Mouse (Mus musculus) hindbrain, embryonic 13.5 days (tissue): ENCODE results near the gene Tnik. TPM values are rescaled to one million over a fixed set of nuclear protein-coding genes. Genes with fewer than 3 reads are reported as not detected.
A peak's percentile ranks its signal among the peaks of the same experiment; 100 is the strongest.

Experiments
- ATAC-seq: fragments of 200-750 bp; cut with Nextera tagmentation; 2 replicates; pipeline ENCODE4 v1.8.0; 2017; ENCODE audit warnings: moderate TSS enrichment; ENCODE audit not compliant: low FRiP score
- H3K27ac ChIP-seq: fragments of 300-500 bp; sonication (generic); 2 replicates; pipeline ENCODE4 v1.5.1; 2015; ENCODE audit warnings: inconsistent platforms, mild to moderate bottlenecking, moderate library complexity
- H3K27me3 ChIP-seq: fragments of 300-500 bp; sonication (generic); 2 replicates; pipeline ENCODE4 v1.6.1; 2015; ENCODE audit warnings: mild to moderate bottlenecking, inconsistent platforms
- H3K36me3 ChIP-seq: fragments of 300-500 bp; sonication (generic); 2 replicates; pipeline ENCODE4 v1.6.1; 2015; ENCODE audit warnings: mild to moderate bottlenecking, inconsistent platforms
- H3K4me1 ChIP-seq: fragments of 300-500 bp; sonication (generic); replicated peaks from 2 replicates; pipeline ENCODE4 v1.6.1; 2015; ENCODE audit warnings: inconsistent platforms
- H3K4me2 ChIP-seq: fragments of 300-500 bp; sonication (generic); 2 replicates; pipeline ENCODE4 v1.6.1; 2015; ENCODE audit warnings: inconsistent platforms, mild to moderate bottlenecking, moderate library complexity
- H3K4me3 ChIP-seq: fragments of 300-500 bp; sonication (generic); 2 replicates; pipeline ENCODE4 v1.5.1; 2015; ENCODE audit warnings: mild to moderate bottlenecking, inconsistent platforms
- H3K9ac ChIP-seq: fragments of 300-500 bp; sonication (generic); 2 replicates; pipeline ENCODE4 v1.6.1; 2015; ENCODE audit warnings: mild to moderate bottlenecking, inconsistent platforms
- H3K9me3 ChIP-seq: fragments of 300-500 bp; sonication (generic); 2 replicates; pipeline ENCODE4 v1.6.1; 2016; ENCODE audit warnings: inconsistent platforms
- WGBS: fragments of 180-500 bp; shearing (Covaris S2); methylation state at CpG from one replicate; pipeline ENCODE4 v1.1.7; 2015; 5-methylcytosine and 5-hydroxymethylcytosine counted together
- polyA plus RNA-seq: library from polyadenylated mRNA; unstranded; fragments of >200 nt; fragmentation: Nextera tagmentation; extraction: Ambion mirVana; gene quantifications from 2 replicates; pipeline ENCODE4 v1.2.1, GENCODE M21; 2015

Gene Tnik
- polyA plus RNA-seq, 1 experiment from 2014 or later = 73.6 TPM

- ATAC-seq = no peak
- no peak overlapping the region for H3K4me3 ChIP-seq
- peaks cover 48% of the 10 kb centered on the region for H3K36me3 ChIP-seq
- no peak overlapping the region for H3K4me2 ChIP-seq
- H3K9me3 ChIP-seq = no peaks in the 10 kb centered on the region
- H3K27me3 ChIP-seq = no peaks in the 10 kb centered on the region
- H3K4me1 ChIP-seq = 0 out of 2 replicates have a peak, but pooled peaks cover 3% of the 10 kb centered on the region
- no peak overlapping the region for H3K27ac ChIP-seq
- H3K9ac ChIP-seq = no peak overlapping the region
- 86% methylated on average over 2 of the region's 2 CpGs for WGBS
These were observed 375.9 kb downstream of the Tnik start for GRCm38 (mm10) chr3:28638957-28639356.

- 0 out of 2 replicates have a peak, but pooled peaks have one; percentile 61 for ATAC-seq
These were observed 380.4 kb downstream of the Tnik start for GRCm38 (mm10) chr3:28643252-28643947.

DNA sequence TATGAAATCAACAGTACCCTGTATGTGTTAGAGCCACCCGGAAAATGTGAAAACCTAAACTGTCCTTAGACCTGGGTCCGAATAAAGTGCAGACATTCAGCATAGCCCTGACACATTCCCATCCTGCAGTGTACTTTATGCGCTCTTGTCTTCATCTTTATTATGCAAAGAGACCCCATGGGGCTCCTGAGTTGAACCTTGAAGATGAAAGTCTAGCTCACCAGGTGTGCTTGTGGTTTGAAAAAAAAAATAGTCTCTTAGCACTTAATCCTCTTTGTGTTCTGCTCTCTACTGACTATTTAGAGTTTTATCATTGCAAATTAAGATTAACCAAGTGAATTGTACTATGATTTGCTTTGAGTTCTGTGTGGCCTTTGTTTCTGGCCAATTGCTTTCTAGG is 389.6 kb downstream of the Tnik start:
- WGBS = 49% methylated on average over 3 of the region's 3 CpGs
- Histone ChIP-seq H3K4me2 (no peak overlapping the region), H3K27ac (no peak overlapping the region), H3K4me3 (no peak overlapping the region), H3K4me1 (no peaks in the 10 kb centered on the region), H3K36me3 (peaks cover 80% of the 10 kb centered on the region), H3K9ac (no peak overlapping the region), H3K27me3 (no peaks in the 10 kb centered on the region), H3K9me3 (no peaks in the 10 kb centered on the region)
- ATAC-seq = no peak

More at GRCm38 (mm10) chr3:28643252-28643947, 380.4 kb downstream of the Tnik start:
- Histone ChIP-seq H3K36me3 (peaks cover 53% of the 10 kb centered on the region), H3K9me3 (no peaks in the 10 kb centered on the region), H3K4me2 (no peak overlapping the region), H3K27ac (peak overlapping the region; percentile 44; the same call in 1 of the 2 replicates), H3K4me3 (no peak overlapping the region), H3K4me1 (0 out of 2 replicates have a peak, but pooled peaks cover 3% of the 10 kb centered on the region), H3K9ac (no peak overlapping the region), H3K27me3 (no peaks in the 10 kb centered on the region)
- WGBS = 74% methylated on average over 9 of the region's 9 CpGs

GRCm38 (mm10) chr3:28653043-28653442 is 390.0 kb downstream of the Tnik start:
- ATAC-seq = no peak
- Histone ChIP-seq H3K9ac (no peak overlapping the region), H3K4me2 (no peak overlapping the region), H3K27me3 (no peaks in the 10 kb centered on the region), H3K4me1 (no peaks in the 10 kb centered on the region), H3K27ac (no peak overlapping the region), H3K9me3 (no peaks in the 10 kb centered on the region), H3K4me3 (no peak overlapping the region), H3K36me3 (peaks cover 81% of the 10 kb centered on the region)
- WGBS = 70% methylated on average over 3 of the region's 3 CpGs

- no peak for ATAC-seq
- Histone ChIP-seq H3K9me3 (no peaks in the 10 kb centered on the region), H3K27ac (no peak overlapping the region), H3K4me2 (no peak overlapping the region), H3K4me3 (no peak overlapping the region), H3K36me3 (peaks cover 74% of the 10 kb centered on the region), H3K27me3 (no peaks in the 10 kb centered on the region), H3K4me1 (no peaks in the 10 kb centered on the region), H3K9ac (no peak overlapping the region)
These were observed 391.7 kb downstream of the Tnik start for GRCm38 (mm10) chr3:28654740-28655139.

DNA sequence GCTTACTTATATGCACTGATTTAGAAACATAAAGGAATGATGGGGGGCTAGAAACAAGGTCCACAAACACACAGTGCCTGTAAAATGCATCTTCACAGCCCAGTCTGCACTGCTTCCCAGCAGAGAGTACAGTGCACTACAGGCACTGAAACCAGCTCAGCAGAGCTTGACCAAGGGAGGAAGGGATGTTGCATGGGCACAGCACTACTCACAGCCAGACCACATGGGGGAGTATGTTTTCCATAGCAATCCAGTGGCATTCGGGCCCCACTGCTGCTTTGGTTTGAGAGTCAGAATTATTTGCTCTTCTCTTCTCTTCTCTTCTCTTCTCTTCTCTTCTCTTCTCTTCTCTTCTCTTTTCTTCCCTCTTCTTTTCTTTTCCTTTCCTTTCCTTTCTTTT is 395.3 kb downstream of the Tnik start:
- Histone ChIP-seq H3K4me3 (no peak overlapping the region), H3K4me2 (no peak overlapping the region), H3K36me3 (peaks cover 73% of the 10 kb centered on the region), H3K9ac (no peak overlapping the region), H3K4me1 (no peaks in the 10 kb centered on the region), H3K27ac (no peak overlapping the region), H3K27me3 (no peaks in the 10 kb centered on the region), H3K9me3 (no peaks in the 10 kb centered on the region)
- WGBS = 40% methylated on average over 1 of the region's 1 CpGs
- no peak for ATAC-seq

GRCm38 (mm10) chr3:28680851-28681250 is 417.8 kb downstream of the Tnik start:
- Histone ChIP-seq H3K27me3 (no peaks in the 10 kb centered on the region), H3K4me3 (no peak overlapping the region), H3K36me3 (no peaks in the 10 kb centered on the region), H3K9ac (no peak overlapping the region), H3K4me1 (peaks cover 7% of the 10 kb centered on the region; the same call in 1 of the 2 replicates), H3K27ac (no peak overlapping the region), H3K4me2 (no peak overlapping the region), H3K9me3 (no peaks in the 10 kb centered on the region)
- no peak for ATAC-seq
- WGBS = 75% methylated on average over 7 of the region's 7 CpGs

GRCm38 (mm10) chr3:28681866-28682265 is 418.9 kb downstream of the Tnik start:
- WGBS = 35% methylated on average over 6 of the region's 6 CpGs
- Histone ChIP-seq H3K9me3 (no peaks in the 10 kb centered on the region), H3K4me1 (peaks cover 7% of the 10 kb centered on the region; the same call in 1 of the 2 replicates), H3K27me3 (no peaks in the 10 kb centered on the region), H3K27ac (no peak overlapping the region), H3K4me3 (no peak overlapping the region), H3K4me2 (no peak overlapping the region), H3K9ac (no peak overlapping the region), H3K36me3 (no peaks in the 10 kb centered on the region)
- ATAC-seq = no peak

DNA sequence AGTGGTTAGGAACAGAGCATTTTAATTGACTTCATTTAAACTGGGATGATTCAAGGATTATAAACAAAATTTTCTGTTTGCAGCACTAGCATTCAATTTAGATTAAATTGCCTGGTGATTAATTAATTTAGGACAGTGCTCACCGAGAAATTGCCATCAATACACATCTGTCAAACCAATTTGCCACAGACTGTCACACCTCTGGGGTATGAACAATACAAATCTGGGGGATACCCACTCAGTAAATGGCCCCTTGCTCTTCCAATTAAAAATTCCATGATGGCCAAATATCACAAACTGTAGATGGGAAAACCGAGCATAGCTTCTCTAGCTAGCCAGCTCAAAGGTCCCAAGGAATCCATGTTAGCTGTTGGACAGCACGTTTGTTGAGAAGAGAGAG is 419.4 kb downstream of the Tnik start:
- H3K4me2 ChIP-seq = no peak overlapping the region
- no peaks in the 10 kb centered on the region for H3K36me3 ChIP-seq
- H3K27me3 ChIP-seq = no peaks in the 10 kb centered on the region
- ATAC-seq = no peak
- no peaks in the 10 kb centered on the region for H3K9me3 ChIP-seq
- no peak overlapping the region for H3K4me3 ChIP-seq
- peaks cover 7% of the 10 kb centered on the region; the same call in 1 of the 2 replicates for H3K4me1 ChIP-seq
- WGBS = 53% methylated on average over 3 of the region's 3 CpGs
- no peak overlapping the region for H3K27ac ChIP-seq
- H3K9ac ChIP-seq = no peak overlapping the region

- Histone ChIP-seq H3K27me3 (no peaks in the 10 kb centered on the region), H3K36me3 (no peaks in the 10 kb centered on the region), H3K9me3 (no peaks in the 10 kb centered on the region), H3K4me1 (peaks cover 7% of the 10 kb centered on the region; the same call in 1 of the 2 replicates), H3K9ac (no peak overlapping the region), H3K27ac (no peak overlapping the region), H3K4me3 (no peak overlapping the region), H3K4me2 (no peak overlapping the region)
- 95% methylated on average over 2 of the region's 2 CpGs for WGBS
- no peak for ATAC-seq
These were observed 422.5 kb downstream of the Tnik start for GRCm38 (mm10) chr3:28685510-28685909.

- Histone ChIP-seq H3K9ac (no peak overlapping the region), H3K36me3 (no peaks in the 10 kb centered on the region), H3K27me3 (no peaks in the 10 kb centered on the region), H3K9me3 (no peaks in the 10 kb centered on the region), H3K4me3 (no peak overlapping the region), H3K4me1 (no peaks in the 10 kb centered on the region), H3K27ac (no peak overlapping the region), H3K4me2 (no peak overlapping the region)
- ATAC-seq = no peak
- 91% methylated on average over 5 of the region's 5 CpGs for WGBS
These were observed 431.8 kb downstream of the Tnik start for GRCm38 (mm10) chr3:28694811-28695210.

- no peak overlapping the region for H3K4me2 ChIP-seq
- no peak overlapping the region for H3K4me3 ChIP-seq
- 91% methylated on average over 13 of the region's 13 CpGs for WGBS
- H3K9ac ChIP-seq = no peak overlapping the region
- H3K36me3 ChIP-seq = no peaks in the 10 kb centered on the region
- H3K4me1 ChIP-seq = no peaks in the 10 kb centered on the region
- no peaks in the 10 kb centered on the region for H3K9me3 ChIP-seq
- ATAC-seq = no peak
- H3K27me3 ChIP-seq = no peaks in the 10 kb centered on the region
- no peak overlapping the region for H3K27ac ChIP-seq
These were observed 432.6 kb downstream of the Tnik start for GRCm38 (mm10) chr3:28695608-28696007.

DNA sequence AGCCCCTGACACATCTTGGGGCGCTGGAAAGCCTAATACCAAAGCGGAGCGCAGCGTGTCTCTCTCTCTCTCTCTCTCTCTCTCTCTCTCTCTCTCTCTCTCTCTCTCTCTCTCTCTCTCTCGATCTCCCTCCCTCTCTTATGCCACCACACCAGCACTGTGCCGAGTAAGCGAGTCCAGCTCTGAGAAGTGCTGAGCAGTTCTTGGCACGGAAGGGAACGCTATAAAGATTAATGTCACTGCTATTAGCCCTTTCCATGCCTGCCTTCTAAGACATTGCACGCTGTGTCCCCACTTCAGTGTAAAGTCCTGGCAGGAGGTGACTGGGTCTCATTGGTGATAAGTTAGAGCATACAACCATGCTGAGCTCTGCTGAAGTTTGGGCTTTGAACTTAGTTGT is 433.1 kb downstream of the Tnik start:
- H3K9ac ChIP-seq = no peak overlapping the region
- 83% methylated on average over 10 of the region's 10 CpGs for whole genome bisulfite sequencing
- no peaks in the 10 kb centered on the region for H3K36me3 ChIP-seq
- H3K9me3 ChIP-seq = no peaks in the 10 kb centered on the region
- ATAC-seq = no peak
- no peak overlapping the region for H3K27ac ChIP-seq
- H3K4me3 ChIP-seq = no peak overlapping the region
- H3K27me3 ChIP-seq = no peaks in the 10 kb centered on the region
- H3K4me1 ChIP-seq = no peaks in the 10 kb centered on the region
- no peak overlapping the region for H3K4me2 ChIP-seq
